Mouse (Mus musculus) bone marrow macrophage, adult 2 months (primary cell): Measurements from ENCODE around the gene Sytl2. TPM values are rescaled to one million over a fixed set of nuclear protein-coding genes. Genes with fewer than 3 reads are reported as not detected.

Experiments used
- H3K27ac ChIP-seq: 2 replicates; pipeline ENCODE4 v1.5.1; 2012; ENCODE audit warnings: low read depth, low read length; ENCODE audit not compliant: insufficient read depth
- H3K4me1 ChIP-seq: 2 replicates; pipeline ENCODE4 v1.6.1; 2012; ENCODE audit warnings: low read length; ENCODE audit not compliant: control insufficient read depth, insufficient read depth
- H3K4me3 ChIP-seq: 2 replicates; pipeline ENCODE4 v1.5.1; 2012; ENCODE audit warnings: mild to moderate bottlenecking, low read length, moderate library complexity; ENCODE audit not compliant: insufficient read depth
- CTCF ChIP-seq: IDR thresholded peaks from 2 replicates; pipeline ENCODE4 v1.5.1; 2012; ENCODE audit warnings: low read depth, mild to moderate bottlenecking, low read length, moderate library complexity
- POLR2A ChIP-seq: IDR thresholded peaks from 2 replicates; pipeline ENCODE4 v1.6.1; 2012; ENCODE audit warnings: mild to moderate bottlenecking, low read depth, low read length, borderline replicate concordance
- polyA plus RNA-seq: library from polyadenylated mRNA; stranded (reverse); fragments of >200 nt; gene quantifications from 2 replicates; pipeline ENCODE4 v1.2.4, GENCODE M21; 2012; ENCODE audit not compliant: missing spikeins, insufficient read depth, insufficient read length

Sytl2 gene
- polyA plus RNA-seq, 1 experiment: 0.47 TPM

DNA sequence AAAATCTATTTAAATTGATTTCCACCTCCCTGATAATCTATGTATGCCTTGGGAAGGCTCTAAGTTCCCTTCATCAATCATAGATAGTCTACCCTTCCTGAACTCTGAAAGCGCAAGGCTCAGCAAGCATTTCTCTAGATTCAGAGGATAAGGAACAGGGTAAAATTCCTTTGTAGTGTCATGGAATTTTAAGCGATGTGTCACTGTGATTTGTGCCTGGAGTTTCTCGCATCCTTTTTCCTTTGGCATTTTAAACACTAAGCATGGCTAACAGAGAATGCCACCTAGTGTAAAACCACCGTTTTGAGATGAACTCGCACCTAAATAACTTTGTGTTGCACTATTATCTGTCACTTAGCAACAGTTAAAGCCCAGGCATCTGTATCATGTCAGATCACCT, 93.9 kb downstream of the Sytl2 start:
- TF ChIP-seq CTCF: no peak
- no peak for TF ChIP-seq POLR2A
- no peak overlapping the region for H3K4me3 ChIP-seq
- H3K4me1 ChIP-seq: no peaks in the 10 kb centered on the region
- no peak overlapping the region for H3K27ac ChIP-seq

DNA sequence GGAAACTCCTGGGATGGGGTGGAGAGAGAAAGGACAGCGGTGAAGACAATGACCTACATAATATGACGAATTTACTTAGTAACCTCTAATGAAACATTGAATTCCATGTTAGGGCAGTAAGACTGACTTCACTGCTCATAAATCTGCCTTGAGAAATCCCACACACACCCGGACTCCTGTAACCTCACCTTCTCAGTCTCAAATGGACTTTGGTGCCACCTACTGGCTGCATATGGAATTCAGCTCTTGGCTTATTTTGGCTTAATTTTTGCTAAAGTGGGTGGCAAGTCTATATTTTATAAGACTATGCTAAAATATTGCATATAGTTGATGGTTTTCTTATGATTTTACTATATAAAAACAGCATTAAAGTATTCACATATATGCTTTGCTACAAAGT, 107.9 kb downstream of the Sytl2 start:
- H3K27ac ChIP-seq: no peak overlapping the region
- no peak overlapping the region for H3K4me3 ChIP-seq
- H3K4me1 ChIP-seq: no peaks in the 10 kb centered on the region
- TF ChIP-seq CTCF: no peak
- no peak for TF ChIP-seq POLR2A

DNA sequence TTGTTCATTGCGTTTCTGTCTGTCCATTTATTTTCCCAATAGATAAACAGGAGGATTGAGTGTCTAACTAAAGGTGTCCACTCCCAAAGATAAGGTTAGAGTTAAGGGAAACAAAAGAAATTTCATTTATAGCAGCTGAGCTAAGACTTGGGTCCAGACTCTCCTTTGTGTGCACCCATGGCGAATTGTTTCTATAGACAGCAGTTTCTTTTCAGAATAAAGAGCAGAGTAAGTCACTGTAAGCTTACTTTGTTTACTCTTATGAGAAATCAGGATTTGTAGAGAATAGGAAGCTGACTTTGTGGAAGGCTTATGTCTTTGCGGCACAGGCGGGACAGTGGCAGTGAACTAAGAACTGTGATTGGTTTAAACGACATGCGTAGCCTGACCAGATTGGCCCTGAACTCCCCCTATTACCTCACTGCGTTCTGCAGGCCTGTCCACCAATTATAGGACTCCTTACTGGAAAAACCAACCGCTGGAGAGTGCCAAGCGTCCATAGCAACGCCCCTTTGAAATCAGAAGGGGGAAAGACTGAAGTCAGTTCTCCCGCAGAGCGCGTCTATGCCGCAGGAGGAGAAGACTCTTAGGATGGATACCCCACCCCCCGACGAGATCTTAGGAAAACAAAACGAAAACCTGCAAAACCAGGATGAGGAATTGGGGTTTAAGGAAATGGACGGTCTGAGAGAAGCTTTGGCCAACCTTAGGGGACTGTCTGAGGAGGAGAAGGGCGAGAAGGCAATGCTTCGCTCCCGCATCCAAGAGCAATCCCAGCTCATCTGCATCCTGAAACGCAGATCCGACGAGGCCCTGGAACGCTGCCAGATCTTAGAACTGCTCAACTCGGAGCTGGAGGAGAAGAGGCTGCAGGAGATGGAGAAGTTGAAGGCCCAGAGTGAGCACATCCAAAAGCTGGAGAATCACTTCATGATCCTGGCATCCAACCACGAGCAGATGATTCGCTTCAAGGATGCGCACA, 124.3 kb downstream of the Sytl2 start, which contains the start of gene Ccdc89:
Gene Ccdc89 (plus strand): TSS at position 558 of the 982 bp plus-strand sequence.
- peak within 1 kb of the TSS; percentile 25 for H3K4me3 ChIP-seq

DNA sequence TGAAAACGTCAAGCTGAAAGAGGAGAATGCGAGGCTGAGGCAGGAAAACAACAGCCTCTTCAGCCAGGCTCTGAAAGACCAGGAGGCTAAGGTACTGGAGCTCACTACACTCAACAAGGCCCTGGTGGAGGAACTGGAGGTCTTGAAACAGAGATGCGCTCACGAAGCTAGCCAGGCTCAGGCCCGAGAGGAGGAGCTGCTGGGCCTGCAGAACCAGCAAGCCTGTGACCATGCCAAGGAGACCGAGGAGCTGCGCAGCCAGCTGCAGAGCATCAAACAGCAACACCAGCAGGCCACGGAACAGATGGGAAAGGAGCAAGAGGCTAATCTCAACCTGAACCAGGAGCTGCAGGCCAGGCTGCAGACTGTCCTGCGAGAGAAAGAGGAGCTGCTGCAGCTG, 125.0 kb downstream of the Sytl2 start:
- no peak overlapping the region for H3K27ac ChIP-seq
- no peak overlapping the region for H3K4me3 ChIP-seq
- TF ChIP-seq POLR2A (no peak), CTCF (no peak)
- H3K4me1 ChIP-seq: no peaks in the 10 kb centered on the region

More for the DNA sequence above, 124.3 kb downstream of the Sytl2 start, which contains the start of gene Ccdc89:
- Histone ChIP-seq H3K27ac (no peak within 1 kb of the TSS), H3K4me1 (no peaks in the 10 kb centered on the region)
- TF ChIP-seq POLR2A (no peak), CTCF (no peak)

DNA sequence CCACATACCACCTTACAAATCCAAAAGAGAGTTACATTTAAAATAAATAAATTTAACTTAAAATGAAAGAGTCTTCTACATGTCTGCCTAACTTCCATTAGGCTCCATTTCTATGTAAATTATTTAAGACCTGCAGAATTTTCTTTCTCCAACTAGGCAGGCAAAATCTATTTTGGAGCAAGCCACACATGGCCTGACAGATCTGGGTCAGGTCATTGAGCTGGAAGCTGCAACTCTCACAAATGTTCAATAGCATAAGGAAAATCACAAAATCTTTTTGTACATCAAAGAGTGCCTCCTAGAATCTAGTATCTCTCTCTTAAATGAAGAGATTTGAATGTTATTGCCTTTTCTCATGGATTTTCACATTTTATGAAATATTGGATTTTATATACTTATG, 130.2 kb downstream of the Sytl2 start:
- TF ChIP-seq POLR2A (no peak), CTCF (no peak)
- no peaks in the 10 kb centered on the region for H3K4me1 ChIP-seq
- no peak overlapping the region for H3K4me3 ChIP-seq
- no peak overlapping the region for H3K27ac ChIP-seq

DNA sequence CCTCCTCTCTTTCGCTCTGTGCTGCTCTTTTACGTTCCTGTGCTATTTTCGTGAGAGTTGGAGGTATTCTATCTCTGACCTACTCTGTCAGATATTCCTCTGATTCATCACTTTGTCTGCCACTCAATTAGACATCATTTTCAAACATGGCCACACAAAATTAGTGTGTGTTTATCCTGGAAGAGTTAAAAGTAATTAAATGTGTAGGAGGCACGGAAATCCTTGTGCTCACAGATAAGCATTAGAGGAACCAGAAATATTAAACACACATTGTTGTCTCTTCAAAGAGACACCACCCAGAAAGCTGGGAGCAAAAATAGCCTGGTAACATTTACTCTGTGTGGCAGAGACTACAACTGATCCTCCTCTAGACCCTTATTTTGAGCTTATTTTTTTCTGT, 138.0 kb downstream of the Sytl2 start:
- Histone ChIP-seq H3K27ac (no peak overlapping the region), H3K4me3 (no peak overlapping the region)
- no peak for TF ChIP-seq POLR2A
- no peak for TF ChIP-seq CTCF

DNA sequence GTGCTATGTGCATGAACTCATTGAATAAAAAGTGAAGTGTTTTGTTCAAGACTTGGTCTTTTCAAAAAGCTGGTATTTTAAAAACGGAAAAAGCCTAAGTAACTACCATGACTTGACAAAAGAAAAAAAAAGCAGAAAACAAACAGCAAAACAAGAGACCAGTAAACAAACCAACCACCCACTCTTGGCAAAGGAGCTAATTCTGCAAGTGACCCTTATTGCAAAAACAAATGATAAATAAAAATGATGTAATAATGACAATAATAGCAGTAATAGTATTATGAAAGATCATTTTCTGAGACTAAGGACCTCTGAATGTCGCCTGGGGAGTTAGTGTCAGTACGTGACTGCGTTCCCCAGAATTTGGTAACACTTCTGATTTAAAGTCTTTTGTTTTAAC, 140.0 kb downstream of the Sytl2 start:
- TF ChIP-seq POLR2A (no peak), CTCF (no peak)
- H3K4me3 ChIP-seq: peak overlapping the region; percentile 96
- H3K4me1 ChIP-seq: 0 out of 2 replicates have a peak, but pooled peaks cover under 1% of the 10 kb centered on the region
- peak overlapping the region; percentile 28; the same call in 1 of the 2 replicates for H3K27ac ChIP-seq

More for the DNA sequence above, 138.0 kb downstream of the Sytl2 start:
- no peaks in the 10 kb centered on the region for H3K4me1 ChIP-seq

DNA sequence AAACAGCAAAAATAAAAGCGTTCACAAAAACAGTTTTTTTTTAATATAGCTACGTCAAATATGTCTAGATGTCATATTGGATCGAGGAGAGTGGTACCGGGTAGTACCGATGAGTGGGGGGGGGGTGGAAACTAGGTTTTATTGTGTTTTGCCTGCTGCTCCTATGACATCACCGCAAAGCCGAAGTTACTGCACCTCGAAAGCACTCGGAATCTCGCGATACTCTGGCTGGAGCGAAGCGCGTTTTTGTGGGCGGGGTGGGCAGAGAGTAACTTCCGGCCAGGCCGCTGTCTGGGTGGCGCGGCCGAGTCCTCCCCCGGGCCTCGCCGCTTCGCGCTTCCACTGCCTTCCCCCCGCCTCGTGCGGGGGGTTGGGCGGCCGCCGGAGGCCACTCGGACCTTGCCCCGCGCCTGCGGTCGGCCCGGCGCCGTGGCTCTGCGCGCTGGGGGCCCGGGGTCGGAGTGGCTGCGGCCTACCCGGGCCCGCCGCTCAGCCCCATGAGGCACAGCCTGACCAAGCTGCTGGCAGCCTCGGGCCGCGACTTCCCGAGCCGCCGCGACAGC, 140.5 kb downstream of the Sytl2 start, which contains the start of gene Crebzf:
Gene Crebzf (plus strand): TSS at position 212 of the 563 bp plus-strand sequence.
- TF ChIP-seq POLR2A (no peak; the same call in 1 of the 2 replicates), CTCF (no peak)
- peak within 1 kb of the TSS; percentile 96 for H3K4me3 ChIP-seq
- H3K27ac ChIP-seq: peak within 1 kb of the TSS; percentile 87
- 0 out of 2 replicates have a peak, but pooled peaks cover 2% of the 10 kb centered on the region for H3K4me1 ChIP-seq

DNA sequence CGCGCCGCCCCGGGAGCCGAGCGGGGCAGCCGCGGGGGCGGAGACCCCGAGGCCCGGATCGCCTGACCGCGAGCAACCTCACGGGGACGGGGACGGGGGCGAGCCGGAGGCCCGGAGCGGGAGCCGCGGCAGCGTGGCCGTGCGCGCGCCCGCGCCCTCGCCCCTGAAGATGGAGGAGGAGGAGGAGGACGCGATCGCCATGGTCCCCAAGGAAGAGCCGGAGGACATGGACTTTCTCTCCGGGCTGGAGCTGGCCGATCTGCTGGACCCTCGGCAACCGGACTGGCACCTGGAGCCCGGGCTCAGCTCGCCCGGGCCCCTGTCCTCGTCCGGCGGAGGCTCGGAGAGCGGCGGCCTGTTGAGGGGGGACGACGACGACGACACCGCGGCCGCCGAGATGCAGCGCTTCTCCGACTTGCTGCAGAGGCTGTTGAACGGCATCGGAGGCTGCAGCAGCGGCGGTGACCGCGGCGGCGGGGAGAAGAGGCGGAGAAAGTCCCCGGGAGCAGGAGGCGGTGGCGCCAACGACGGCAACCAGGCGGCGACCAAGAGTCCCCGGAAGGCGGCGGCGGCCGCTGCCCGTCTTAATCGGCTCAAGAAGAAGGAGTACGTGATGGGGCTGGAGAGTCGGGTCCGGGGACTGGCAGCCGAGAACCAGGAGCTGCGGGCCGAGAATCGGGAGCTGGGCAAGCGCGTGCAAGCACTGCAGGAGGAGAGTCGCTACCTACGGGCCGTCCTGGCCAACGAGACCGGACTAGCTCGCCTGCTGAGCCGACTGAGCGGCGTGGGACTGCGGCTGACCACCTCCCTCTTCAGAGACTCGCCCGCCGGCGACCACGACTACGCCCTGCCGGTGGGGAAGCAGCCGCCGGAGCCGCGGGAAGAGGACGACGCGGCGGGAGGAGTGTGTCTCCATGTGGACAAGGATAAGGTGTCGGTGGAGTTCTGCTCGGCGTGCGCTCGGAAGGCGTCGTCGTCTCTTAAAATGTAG, 141.3 kb downstream of the Sytl2 start:
- no peak for TF ChIP-seq CTCF
- Histone ChIP-seq H3K4me1 (0 out of 2 replicates have a peak, but pooled peaks cover 2% of the 10 kb centered on the region), H3K4me3 (peak overlapping the region; percentile 96), H3K27ac (peak overlapping the region; percentile 87)
